Mouse (Mus musculus) left cerebral cortex, postnatal 14 days (tissue): ENCODE measurements around the gene Mvp. TPM values are rescaled to one million over a fixed set of nuclear protein-coding genes. Genes with fewer than 3 reads are reported as not detected.

Experiments used
- DNase-seq, 2 experiments: peaks; one replicate each; pipeline ENCODE4 v3.0.0; 2021 to 2022; ENCODE audit warnings: low spot score in 2 of 2, mixed read lengths in 1 of 2
- intact Hi-C: fragments of 180-260 bp; cut with DNase I; formaldehyde crosslinking; loops from one replicate; pipeline ENCODE4 v1.15.1; 2025
- long read RNA-seq, 2 experiments: library from polyadenylated mRNA; stranded (forward); transcript quantifications; one replicate each; pipeline ENCODE4 v2.0.0; 2021
- total RNA-seq, 2 experiments: library from RNA; stranded (reverse); gene quantifications; 2 replicates each; pipeline ENCODE4 v1.2.3; 2021

The Mvp gene
- 1 to 10 TPM; 4.9 to 5.1 TPM for total RNA-seq
- long read RNA-seq, experiment 1, partial matches to known transcripts: 1 of 11 reads
- long read RNA-seq, experiment 1, other reads (novel, unspliced or antisense): 10 of 11 reads
- long read RNA-seq, experiment 2, partial matches to known transcripts: 1 of 5 reads
- long read RNA-seq, experiment 2, other reads (novel, unspliced or antisense): 0 of 5 reads

DNA sequence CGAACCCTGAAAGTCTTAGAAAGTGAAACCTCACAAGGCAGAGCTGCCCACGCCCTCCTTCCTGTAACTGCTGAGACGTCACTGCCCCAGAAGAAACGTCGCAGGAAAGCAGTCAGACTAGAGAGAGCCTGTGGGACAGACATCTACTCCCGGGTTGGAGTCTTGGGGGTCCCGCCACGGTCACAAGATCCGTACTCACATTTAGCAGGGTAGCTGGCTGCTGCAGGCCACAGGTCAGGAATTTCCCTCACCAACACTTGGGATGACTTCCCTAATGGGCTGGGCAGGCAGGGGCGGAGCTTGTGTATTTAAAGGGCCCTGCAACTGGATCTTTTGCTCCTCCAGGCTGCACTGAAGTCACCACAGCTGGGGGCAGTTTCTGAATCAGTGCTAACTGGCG lies at the start of gene Mvp:
TSS of gene Mvp (minus strand) at position 302 of the 400 bp plus-strand sequence.
- no peak for DNase-seq
- intact Hi-C loops: no loop called here

- intact Hi-C loops: no loop called here
These were observed 40.7 kb upstream of the Mvp start for GRCm38 (mm10) chr7:127055026-127055585.

DNA sequence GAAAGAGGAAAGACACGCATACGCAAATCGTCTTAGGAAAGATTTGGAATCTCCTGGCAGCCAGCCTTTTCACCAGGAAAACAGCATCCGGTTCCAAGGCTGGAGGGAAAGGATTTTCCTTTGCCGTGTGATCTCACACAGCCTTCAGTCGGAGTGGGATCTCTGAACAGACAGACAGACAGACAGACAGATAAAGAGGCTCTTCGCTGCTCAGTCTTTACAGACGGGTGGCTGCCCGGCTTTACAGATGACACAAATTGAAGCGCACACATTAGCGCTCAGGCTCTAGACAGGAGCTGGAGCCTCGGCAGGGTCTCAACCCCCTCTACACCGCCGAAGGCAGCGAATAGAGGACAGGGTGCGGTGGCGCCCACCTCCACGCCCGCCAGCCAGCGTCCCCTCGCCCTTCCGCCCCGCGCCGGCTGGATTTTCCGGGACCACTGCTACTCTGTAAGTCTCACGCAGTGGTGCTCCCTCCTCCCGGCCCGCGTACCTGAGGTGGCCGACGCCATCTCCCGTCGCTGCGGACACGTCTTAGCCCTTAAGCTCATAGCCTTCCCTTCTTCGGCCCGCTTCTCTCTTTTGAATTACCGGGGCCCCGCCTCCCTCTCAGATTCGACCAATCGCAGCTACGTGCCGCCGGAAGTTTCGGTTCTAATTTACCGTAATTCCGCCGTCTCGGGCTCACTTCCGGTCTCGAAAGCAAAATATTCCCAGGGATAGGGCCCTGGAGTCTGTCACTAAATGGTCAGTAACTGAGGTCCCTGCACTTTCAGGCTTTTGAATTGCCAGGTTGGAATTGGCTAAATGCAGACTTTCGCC lies 27.6 kb upstream of the Mvp start, which contains the start of gene Kif22:
TSS of gene Kif22 (minus strand) at position 621 of the 822 bp plus-strand sequence.
- DNase-seq: peak; percentile 80 to 90
- intact Hi-C loops: loop anchor here (5.0 kb wide), 1 partner anchor 50 kb away; the partner anchor contains the start of gene AI467606

More at GRCm38 (mm10) chr7:127055026-127055585, 40.7 kb upstream of the Mvp start:
- peak in 1 of 2 experiments; percentile 30 for DNase-seq

GRCm38 (mm10) chr7:127031244-127031643 lies 16.8 kb upstream of the Mvp start:
- DNase-seq: no peak
- intact Hi-C loops: no loop called here

DNA sequence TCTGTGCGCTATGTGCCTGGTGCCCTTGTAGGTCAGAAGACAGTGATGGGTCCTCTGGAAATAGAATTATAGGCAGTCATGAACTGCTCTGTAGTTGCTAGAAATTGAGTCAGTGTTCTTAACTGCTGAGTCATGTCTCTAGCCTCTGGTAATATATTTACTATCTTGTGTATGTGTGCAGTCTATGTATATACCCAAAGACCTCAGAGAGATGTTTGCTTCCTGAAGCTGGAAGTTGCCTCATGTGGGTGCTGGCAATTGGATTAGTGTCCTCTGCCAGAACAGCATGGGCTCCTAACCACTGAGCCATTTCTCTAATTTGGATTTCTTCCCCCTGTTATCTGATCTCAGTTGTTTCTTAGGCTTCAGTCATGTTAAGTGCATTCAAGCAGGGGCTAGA lies 15.8 kb upstream of the Mvp start:
- intact Hi-C loops: no loop called here
- DNase-seq: no peak

- peak in 1 of 2 experiments; percentile 45 for DNase-seq
These were observed 13.5 kb upstream of the Mvp start for GRCm38 (mm10) chr7:127027885-127028284.

GRCm38 (mm10) chr7:127026984-127027726 lies 12.7 kb upstream of the Mvp start, which contains the start of gene Maz:
Maz (minus strand) TSS chr7:127027037.
- intact Hi-C loops: loop anchor here (5.0 kb wide), 1 partner anchor 145 kb away; the partner anchor contains the start of gene Taok2
- peak; percentile 100 for DNase-seq

More at GRCm38 (mm10) chr7:127027885-127028284, 13.5 kb upstream of the Mvp start:
- intact Hi-C loops: loop anchor here (5.0 kb wide), 1 partner anchor 146 kb away; the partner anchor contains the start of gene Taok2

- intact Hi-C loops: loop anchor here (5.0 kb wide), 1 partner anchor 144 kb away; the partner anchor contains the start of gene Taok2
- DNase-seq: no peak
These were observed 12.2 kb upstream of the Mvp start for GRCm38 (mm10) chr7:127026616-127026983.

GRCm38 (mm10) chr7:127026161-127026600 lies 11.8 kb upstream of the Mvp start:
- peak; percentile 43 to 45 for DNase-seq
- intact Hi-C loops: loop anchor here (5.0 kb wide), 1 partner anchor 144 kb away; the partner anchor contains the start of gene Taok2

GRCm38 (mm10) chr7:127025556-127026160 lies 11.2 kb upstream of the Mvp start:
- intact Hi-C loops: loop anchor here (5.0 kb wide), 1 partner anchor 143 kb away; the partner anchor contains the start of gene Taok2
- DNase-seq: peak in 1 of 2 experiments; percentile 31

- DNase-seq: peak; percentile 82 to 93
- intact Hi-C loops: loop anchor here (5.0 kb wide), 1 partner anchor 143 kb away; the partner anchor contains the start of gene Taok2
These were observed 10.5 kb upstream of the Mvp start for GRCm38 (mm10) chr7:127024755-127025555.

DNA sequence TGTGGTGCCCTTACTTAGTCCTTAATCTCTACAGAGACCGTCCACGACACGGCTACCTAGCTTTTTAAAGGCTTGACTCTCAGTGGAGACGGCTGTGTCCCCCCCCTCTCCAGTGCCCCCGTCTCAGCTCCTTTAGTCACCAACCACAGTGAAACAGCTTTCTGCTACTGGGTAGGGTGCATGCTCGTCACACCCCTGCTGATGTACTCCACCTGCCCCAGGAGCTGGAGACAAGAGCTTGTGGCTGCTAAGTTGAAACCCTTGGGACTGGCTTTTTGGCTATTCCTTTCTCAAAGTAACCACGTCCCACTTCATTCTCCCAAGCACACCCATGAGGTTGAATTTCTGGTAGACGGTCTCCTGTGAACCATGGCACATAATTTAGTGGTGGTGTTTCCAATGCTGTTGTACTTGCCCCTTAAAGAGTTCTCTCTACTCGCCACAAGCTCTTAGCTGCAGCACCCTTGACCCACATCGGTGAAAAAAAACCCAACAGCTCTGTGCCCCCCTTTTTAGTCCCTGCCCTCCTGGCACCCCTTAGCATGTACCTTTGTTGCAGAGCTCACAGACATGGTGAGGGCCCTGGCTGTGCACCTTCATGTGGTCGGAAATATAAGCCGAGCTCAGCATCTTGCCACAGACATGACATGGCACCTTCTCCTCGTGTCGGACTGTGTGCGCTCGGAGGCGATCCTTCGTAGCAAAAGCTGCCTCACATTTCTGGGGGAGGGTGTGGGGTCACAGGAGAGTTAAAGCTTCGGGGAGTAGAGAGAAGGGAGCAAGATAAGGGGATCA lies 9.7 kb upstream of the Mvp start:
- intact Hi-C loops: no loop called here
- no peak for DNase-seq

DNA sequence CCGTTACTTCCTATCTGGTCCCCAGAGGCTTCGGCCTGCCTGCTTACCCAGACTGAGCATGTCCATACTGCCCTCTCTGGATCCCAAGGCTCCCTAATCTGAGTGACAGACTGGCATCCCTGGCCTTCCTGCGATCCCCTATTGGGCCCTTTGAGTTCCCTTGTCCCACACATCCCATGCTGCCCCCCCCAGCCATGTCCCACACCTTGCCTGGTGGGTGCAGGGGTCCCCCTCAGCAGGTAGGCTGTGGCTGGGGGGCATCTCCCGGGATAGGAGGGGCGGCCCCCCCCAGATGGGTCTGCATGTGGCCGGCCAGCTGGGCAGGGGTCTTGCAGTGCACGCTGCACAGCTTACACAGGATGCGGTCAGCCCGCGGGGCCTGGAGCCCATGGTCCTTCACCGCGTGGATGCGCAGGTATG lies 8.9 kb upstream of the Mvp start:
- DNase-seq: no peak
- intact Hi-C loops: no loop called here

GRCm38 (mm10) chr7:127022528-127023271 lies 8.3 kb upstream of the Mvp start:
- DNase-seq: no peak
- intact Hi-C loops: no loop called here

- intact Hi-C loops: no loop called here
These were observed 7.4 kb upstream of the Mvp start for GRCm38 (mm10) chr7:127021563-127022527.

More at GRCm38 (mm10) chr7:127021563-127022527, 7.4 kb upstream of the Mvp start:
- DNase-seq: no peak
